Mouse (Mus musculus) limb, embryonic 14.5 days (tissue): ENCODE results near the gene Gm42688. TPM values are rescaled to one million over a fixed set of nuclear protein-coding genes. Genes with fewer than 3 reads are reported as not detected.
A peak's percentile ranks its signal among the peaks of the same experiment; 100 is the strongest.

Experiments used
- ATAC-seq: fragments of 200-750 bp; cut with Nextera tagmentation; 2 replicates; pipeline ENCODE4 v1.8.0; 2017; ENCODE audit warnings: low read depth, moderate number of reproducible peaks, moderate TSS enrichment; ENCODE audit not compliant: low FRiP score
- DNase-seq: peaks from one replicate; pipeline ENCODE4 v3.0.0-alpha.2; 2015; ENCODE audit warnings: low spot score
- H3K27ac ChIP-seq: fragments of 300-500 bp; sonication (generic); replicated peaks from 2 replicates; pipeline ENCODE4 v1.5.1; 2014; ENCODE audit warnings: low read depth, mild to moderate bottlenecking, low read length, moderate library complexity, mixed read lengths
- H3K27me3 ChIP-seq: fragments of 300-500 bp; sonication (generic); 2 replicates; pipeline ENCODE4 v1.6.1; 2014; ENCODE audit warnings: low read length, mixed read lengths; ENCODE audit not compliant: control insufficient read depth, insufficient read depth
- H3K36me3 ChIP-seq: fragments of 300-500 bp; sonication (generic); 2 replicates; pipeline ENCODE4 v1.6.1; 2014; ENCODE audit warnings: mild to moderate bottlenecking, low read length, moderate library complexity, mixed read lengths; ENCODE audit not compliant: control insufficient read depth, insufficient read depth
- H3K4me1 ChIP-seq: fragments of 300-500 bp; sonication (generic); 2 replicates; pipeline ENCODE4 v1.6.1; 2014; ENCODE audit warnings: antibody characterized with exemption, low read length, mixed read lengths; ENCODE audit not compliant: control insufficient read depth, insufficient read depth
- H3K4me2 ChIP-seq: fragments of 300-500 bp; sonication (generic); replicated peaks from 2 replicates; pipeline ENCODE4 v1.6.1; 2014; ENCODE audit warnings: low read depth, mild to moderate bottlenecking, low read length, moderate library complexity; ENCODE audit not compliant: severe bottlenecking
- H3K4me3 ChIP-seq: fragments of 300-500 bp; sonication (generic); replicated peaks from 2 replicates; pipeline ENCODE4 v1.5.1; 2014; ENCODE audit warnings: low read length
- H3K9ac ChIP-seq: fragments of 300-500 bp; sonication (generic); 2 replicates; pipeline ENCODE4 v1.6.1; 2014; ENCODE audit warnings: mild to moderate bottlenecking, low read depth, low read length, moderate library complexity; ENCODE audit not compliant: severe bottlenecking
- H3K9me3 ChIP-seq: fragments of 300-500 bp; sonication (generic); 2 replicates; pipeline ENCODE4 v1.6.1; 2016; ENCODE audit warnings: low read length; ENCODE audit not compliant: control insufficient read depth
- POLR2A ChIP-seq: fragments of 200-500 bp; IDR thresholded peaks from 2 replicates; pipeline ENCODE4 v1.8.0; 2012; ENCODE audit warnings: inconsistent platforms, mild to moderate bottlenecking, moderate library complexity, borderline replicate concordance; ENCODE audit not compliant: insufficient read depth, insufficient read length; ENCODE audit errors: extremely low read depth
- WGBS: fragments of 180-500 bp; shearing (Covaris S2); extraction: QIAGEN DNeasy Blood & Tissue Kit; methylation state at CpG from one replicate; pipeline ENCODE4 v1.1.7; 2014; 5-methylcytosine and 5-hydroxymethylcytosine counted together
- polyA plus RNA-seq, 2 experiments: library from polyadenylated mRNA; depleted of rRNA in 1 of 2; stranded (reverse) in 1 of 2; unstranded in 1 of 2; fragments of >200 nt; fragmentation: Nextera tagmentation in 1 of 2; extraction: Ambion mirVana in 1 of 2; gene quantifications; 2 replicates each; pipeline versions ENCODE4 v1.2.1 to v1.2.3; 2012 to 2014

Gm42688 gene
- polyA plus RNA-seq, 2 experiments = 2.5 to 7.0 TPM

GRCm38 (mm10) chr6:83116373-83117164, 15.2 kb downstream of the Gm42688 start:
- Histone ChIP-seq H3K4me1 (peaks cover 17% of the 10 kb centered on the region), H3K9ac (peak overlapping the region; percentile 84), H3K36me3 (peaks cover 33% of the 10 kb centered on the region), H3K27ac (0 out of 2 replicates have a peak overlapping the region, but pooled peaks have one; percentile 73), H3K4me3 (peak overlapping the region; percentile 84), H3K4me2 (peak overlapping the region; percentile 94), H3K27me3 (no peaks in the 10 kb centered on the region), H3K9me3 (no peaks in the 10 kb centered on the region)
- DNase-seq = no peak
- ATAC-seq = no peak
- no peak for TF ChIP-seq POLR2A
- WGBS = 79% methylated on average over 11 of the region's 11 CpGs

GRCm38 (mm10) chr6:83117165-83117438, 15.7 kb downstream of the Gm42688 start:
- Histone ChIP-seq H3K9me3 (no peaks in the 10 kb centered on the region), H3K4me3 (peak overlapping the region; percentile 84; the same call in 1 of the 2 replicates), H3K27ac (no peak overlapping the region), H3K4me2 (no peak overlapping the region), H3K9ac (no peak overlapping the region), H3K4me1 (peaks cover 17% of the 10 kb centered on the region), H3K36me3 (peaks cover 33% of the 10 kb centered on the region), H3K27me3 (no peaks in the 10 kb centered on the region)
- 85% methylated on average over 4 of the region's 4 CpGs for WGBS
- no peak for ATAC-seq
- DNase-seq = no peak
- TF ChIP-seq POLR2A = no peak

GRCm38 (mm10) chr6:83117616-83118015, 16.2 kb downstream of the Gm42688 start:
- peaks cover 22% of the 10 kb centered on the region for H3K4me1 ChIP-seq

GRCm38 (mm10) chr6:83118369-83118768, 17.0 kb downstream of the Gm42688 start:
- Histone ChIP-seq H3K36me3 (peaks cover 33% of the 10 kb centered on the region), H3K9ac (no peak overlapping the region), H3K4me2 (no peak overlapping the region), H3K27ac (no peak overlapping the region), H3K9me3 (no peaks in the 10 kb centered on the region), H3K4me3 (no peak overlapping the region), H3K27me3 (no peaks in the 10 kb centered on the region), H3K4me1 (peaks cover 27% of the 10 kb centered on the region)
- DNase-seq = no peak
- no peak for ATAC-seq
- no peak for TF ChIP-seq POLR2A
- WGBS = 89% methylated on average over 11 of the region's 11 CpGs

More at GRCm38 (mm10) chr6:83117616-83118015, 16.2 kb downstream of the Gm42688 start:
- WGBS = 90% methylated on average over 13 of the region's 13 CpGs
- H3K36me3 ChIP-seq = peaks cover 33% of the 10 kb centered on the region
- ATAC-seq (no peak), DNase-seq (no peak)
- H3K4me3 ChIP-seq = no peak overlapping the region
- H3K9ac ChIP-seq = no peak overlapping the region
- no peak overlapping the region for H3K27ac ChIP-seq
- H3K9me3 ChIP-seq = no peaks in the 10 kb centered on the region
- TF ChIP-seq POLR2A = no peak
- H3K4me2 ChIP-seq = no peak overlapping the region
- H3K27me3 ChIP-seq = no peaks in the 10 kb centered on the region

- H3K9ac ChIP-seq = no peak overlapping the region
- ATAC-seq = no peak
- no peaks in the 10 kb centered on the region for H3K9me3 ChIP-seq
- no peak for DNase-seq
- TF ChIP-seq POLR2A = no peak
- 87% methylated on average over 14 of the region's 14 CpGs for WGBS
- H3K36me3 ChIP-seq = peaks cover 38% of the 10 kb centered on the region
- no peaks in the 10 kb centered on the region for H3K27me3 ChIP-seq
- no peak overlapping the region for H3K4me2 ChIP-seq
- H3K4me1 ChIP-seq = peaks cover 31% of the 10 kb centered on the region
- H3K4me3 ChIP-seq = no peak overlapping the region
- no peak overlapping the region for H3K27ac ChIP-seq
Observed at GRCm38 (mm10) chr6:83118825-83119733, 17.7 kb downstream of the Gm42688 start.
